Comparison of ENCODE assay signal across 8 mouse cellular contexts in genomic region chr2:9879092-9879491, GRCm38 (mm10). TPM values are rescaled to one million over a fixed set of nuclear protein-coding genes. Genes with fewer than 3 reads are reported as not detected.
DNase-seq lines count a peak whose midpoint lies in the region; ATAC-seq lines count a peak whose summit lies in the region.

No protein-coding gene starts in this region.

- peak overlapping the region; percentile 77 for H3K27ac ChIP-seq in heart, embryonic 15.5 days

- H3K36me3 ChIP-seq in heart, embryonic 15.5 days, result no peaks in the 10 kb centered on the region

- H3K4me2 ChIP-seq in heart, embryonic 15.5 days, result peak overlapping the region; percentile 99

- peak overlapping the region; percentile 55 for H3K9ac ChIP-seq in heart, embryonic 15.5 days

- peaks cover 74% of the 10 kb centered on the region for H3K27me3 ChIP-seq in heart, embryonic 15.5 days

- intact Hi-C loops in heart, postnatal 36 days (cut with DNase I), result loop anchor here (2.0 to 10.0 kb wide), 3 partner anchors 246 to 496 kb away; partner anchors contain the start of gene Sfmbt2

- under 1% methylated on average over 22 of the region's 22 CpGs for WGBS in heart, embryonic 15.5 days

- peak overlapping the region; percentile 66 for H3K4me3 ChIP-seq in heart, embryonic 15.5 days

- DNase-seq in heart, postnatal 36 days, result no peak
- DNase-seq in MN1 (ENCODE audit: low spot score) (peak; percentile 49), adipocyte (ENCODE audit: low spot score) (no peak)
- peak; percentile 19 for DNase-seq in heart, postnatal 4 days
- peak; percentile 37 for DNase-seq in lung, postnatal 10 days
- no peak for DNase-seq in yolk sac, embryonic 10.5 days (ENCODE audit: low spot score)
- no peak for DNase-seq in cerebellum, adult 18-20 months

- H3K4me1 ChIP-seq in heart, embryonic 15.5 days (replicated peaks), result peaks cover 67% of the 10 kb centered on the region

- 0 out of 2 replicates have a peak, but pooled peaks have one; percentile 0 for ATAC-seq in heart, embryonic 15.5 days (replicated peaks; ENCODE audit: insufficient number of reproducible peaks, insufficient read depth, low FRiP score, low read depth)

- H3K9me3 ChIP-seq in heart, embryonic 15.5 days (replicated peaks), result no peaks in the 10 kb centered on the region

RNA-seq across cellular contexts. Expression of gene 4930412O13Rik, which starts 2.0 kb away (rescaled TPM):
- polyA plus RNA-seq in heart, embryonic 15.5 days (2015; fragmentation: Nextera tagmentation; extraction: Ambion mirVana), result 0.10 TPM in 1 of 2 replicates, not detected in the other
- not detected for total RNA-seq in heart, postnatal 36 days (2021)
- total RNA-seq in heart, postnatal 4 days (2021), result not detected

RNA-seq across cellular contexts. Expression of gene 9230102O04Rik, which starts 10.2 kb away (rescaled TPM):
- polyA plus RNA-seq in heart, embryonic 15.5 days (2015; fragmentation: Nextera tagmentation; extraction: Ambion mirVana), result not detected in 2 replicates
- total RNA-seq in heart, postnatal 36 days (2021), result not detected
- not detected for total RNA-seq in heart, postnatal 4 days (2021)

RNA-seq across cellular contexts. Expression of gene Gata3, which starts 10.7 kb away (rescaled TPM):
- polyA plus RNA-seq in heart, embryonic 15.5 days (2015; fragmentation: Nextera tagmentation; extraction: Ambion mirVana), result 2.7 and 9.4 TPM in 2 replicates
- total RNA-seq in heart, postnatal 36 days (2021), result 1 to 10 TPM in 1 of 2 experiments, under 1 TPM in 1; 0.47 to 2.2 TPM
- 1 to 10 TPM; 1.0 to 1.1 TPM for total RNA-seq in heart, postnatal 4 days (2021)

Comparison
In these comparisons a context has a peak if more than half of its experiments do, and no peak if none do; other contexts are left out.
1. DNase-seq: peak in MN1 (single experiment), heart, postnatal 4 days (single experiment) and lung, postnatal 10 days (single experiment); none in heart, postnatal 36 days (0 of 2), yolk sac, embryonic 10.5 days (single experiment), adipocyte (single experiment) and cerebellum, adult 18-20 months (0 of 2).